Comparison of ENCODE assay signal across 25 mouse cellular contexts in the genomic region with DNA sequence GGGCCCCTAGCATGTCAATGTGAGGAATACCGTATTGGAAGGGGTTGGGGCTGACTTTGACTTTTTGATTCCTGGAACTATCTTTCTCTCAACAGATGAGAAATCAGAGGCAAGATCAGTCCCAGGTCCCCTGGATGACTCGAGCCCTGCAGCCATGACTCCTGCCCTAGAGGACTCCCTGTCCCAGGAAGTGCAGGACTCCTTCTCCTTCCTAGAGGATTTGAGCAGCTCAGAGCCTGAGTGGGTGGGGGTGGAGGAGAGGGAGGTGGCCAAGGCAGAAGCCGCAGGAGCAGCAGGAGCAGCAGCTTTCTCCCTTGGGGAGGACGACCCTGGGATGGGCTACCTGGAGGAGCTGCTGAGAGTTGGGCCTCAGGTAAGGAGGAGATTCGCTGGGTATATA. TPM values are rescaled to one million over a fixed set of nuclear protein-coding genes. Genes with fewer than 3 reads are reported as not detected.
"Had no signal": no experiment of that assay in that cellular context is flagged by ENCODE, and none has a peak within 500 bp of the region (broad histone marks: within the 10 kb centered on the region; RNA-seq: fewer than 3 reads in every experiment).

No protein-coding gene starts in this region.

- H3K9me3 ChIP-seq: embryonic facial prominence, embryonic 10.5 days; embryonic facial prominence, embryonic 12.5 days; embryonic facial prominence, embryonic 13.5 days; embryonic facial prominence, embryonic 15.5 days; forebrain, embryonic 10.5 days; forebrain, embryonic 12.5 days; forebrain, embryonic 13.5 days; forebrain, embryonic 15.5 days had no signal

- DNase-seq: cerebellum, adult 8-10 months; cerebellum, adult 9-10 months; cerebellum, adult 9-11 months; cerebellum, postnatal 10 days; cerebellum, postnatal 14 days; cerebellum, postnatal 25 days; cerebellum, postnatal 36 days; embryo, embryonic 11 days; forebrain, postnatal 0 days; gastrocnemius, adult 2 months; gastrocnemius, postnatal 10 days; gastrocnemius, postnatal 14 days; gastrocnemius, postnatal 25 days; gastrocnemius, postnatal 36 days; heart, adult 18-20 months; heart, adult 2 months had no signal

- H3K36me3 ChIP-seq: embryonic facial prominence, embryonic 10.5 days; embryonic facial prominence, embryonic 12.5 days; embryonic facial prominence, embryonic 13.5 days; embryonic facial prominence, embryonic 15.5 days; forebrain, embryonic 10.5 days; forebrain, embryonic 12.5 days; forebrain, embryonic 15.5 days had no signal

- H3K27ac ChIP-seq: embryonic facial prominence, embryonic 10.5 days; embryonic facial prominence, embryonic 12.5 days; embryonic facial prominence, embryonic 13.5 days; embryonic facial prominence, embryonic 15.5 days; forebrain, embryonic 10.5 days; forebrain, embryonic 12.5 days; forebrain, embryonic 13.5 days; forebrain, embryonic 15.5 days; gastrocnemius, adult 2 months; heart, adult 2 months had no signal

- H3K4me3 ChIP-seq: embryonic facial prominence, embryonic 10.5 days; embryonic facial prominence, embryonic 12.5 days; embryonic facial prominence, embryonic 13.5 days; embryonic facial prominence, embryonic 15.5 days; erythroblast, embryonic 14.5 days; forebrain, embryonic 10.5 days; forebrain, embryonic 12.5 days; forebrain, embryonic 13.5 days; forebrain, embryonic 15.5 days; gastrocnemius, adult 2 months; heart, adult 2 months had no signal

- H3K4me1 ChIP-seq: embryonic facial prominence, embryonic 12.5 days; embryonic facial prominence, embryonic 13.5 days; embryonic facial prominence, embryonic 15.5 days; forebrain, embryonic 12.5 days; forebrain, embryonic 13.5 days; forebrain, embryonic 15.5 days had no signal

RNA-seq across cellular contexts. Expression of gene Tstd1, which starts 11.4 kb away (rescaled TPM):
- polyA plus RNA-seq: erythroblast, embryonic 14.5 days had no signal

RNA-seq across cellular contexts. Expression of gene F11r, which starts 30.1 kb away (rescaled TPM):
- polyA plus RNA-seq: erythroblast, embryonic 14.5 days had no signal

RNA-seq across cellular contexts. Expression of gene Nectin4, which starts 37.4 kb away (rescaled TPM):
- polyA plus RNA-seq: erythroblast, embryonic 14.5 days had no signal
